Mouse (Mus musculus) thymus, postnatal 4 days (tissue): Measurements from ENCODE around the gene Prr18.
A peak's percentile ranks its signal among the peaks of the same experiment; 100 is the strongest.
"Not testable (repeated sequence)": the region's sequence is repeated elsewhere in the genome, so short reads cannot be mapped to it uniquely, and the experiment has no call there.

ENCODE experiments used
- DNase-seq: peaks from one replicate; pipeline ENCODE4 v3.0.0; 2021

Prr18 gene

GRCm38 (mm10) chr17:8337159-8337558 lies at the start of gene Prr18:
TSS of gene Prr18 (plus strand) at chr17:8337459.
- not testable (repeated sequence) for DNase-seq

GRCm38 (mm10) chr17:8289993-8290679 lies 47.1 kb upstream of the Prr18 start:
- no peak for DNase-seq

- no peak for DNase-seq
Observed at GRCm38 (mm10) chr17:8290736-8291135, 46.5 kb upstream of the Prr18 start.

- no peak for DNase-seq
Observed at GRCm38 (mm10) chr17:8295825-8296224, 41.4 kb upstream of the Prr18 start.

- no peak for DNase-seq
Observed at GRCm38 (mm10) chr17:8296313-8296844, 40.9 kb upstream of the Prr18 start.

- no peak for DNase-seq
Observed at GRCm38 (mm10) chr17:8297746-8298145, 39.5 kb upstream of the Prr18 start.

- DNase-seq, result no peak
Observed at GRCm38 (mm10) chr17:8298281-8298680, 39.0 kb upstream of the Prr18 start.

- no peak for DNase-seq
Observed at GRCm38 (mm10) chr17:8299524-8299923, 37.7 kb upstream of the Prr18 start.

- no peak for DNase-seq
Observed at GRCm38 (mm10) chr17:8301515-8301914, 35.7 kb upstream of the Prr18 start.

GRCm38 (mm10) chr17:8302772-8303438 lies 34.4 kb upstream of the Prr18 start:
- no peak for DNase-seq

- DNase-seq, result no peak
Observed at GRCm38 (mm10) chr17:8303671-8304070, 33.6 kb upstream of the Prr18 start.

GRCm38 (mm10) chr17:8305801-8306200 lies 31.5 kb upstream of the Prr18 start:
- no peak for DNase-seq

GRCm38 (mm10) chr17:8310838-8311614 lies 26.2 kb upstream of the Prr18 start, which contains the start of gene Sft2d1:
TSS of gene Sft2d1 (plus strand) at chr17:8311102.
- peak; percentile 98 for DNase-seq

- no peak for DNase-seq
Observed at GRCm38 (mm10) chr17:8311751-8312150, 25.5 kb upstream of the Prr18 start.

- DNase-seq, result no peak
Observed at GRCm38 (mm10) chr17:8313976-8314375, 23.3 kb upstream of the Prr18 start.

- peak; percentile 47 for DNase-seq
Observed at GRCm38 (mm10) chr17:8316251-8316650, 21.0 kb upstream of the Prr18 start.

- DNase-seq, result not testable (repeated sequence)
Observed at GRCm38 (mm10) chr17:8326877-8327276, 10.4 kb upstream of the Prr18 start.

GRCm38 (mm10) chr17:8328511-8329174 lies 8.6 kb upstream of the Prr18 start:
- peak; percentile 59 for DNase-seq

GRCm38 (mm10) chr17:8330602-8331001 lies 6.7 kb upstream of the Prr18 start:
- no peak for DNase-seq

- no peak for DNase-seq
Observed at GRCm38 (mm10) chr17:8339666-8340374, 2.6 kb downstream of the Prr18 start.

- DNase-seq, result peak; percentile 53
Observed at GRCm38 (mm10) chr17:8340407-8341359, 3.4 kb downstream of the Prr18 start.
